Mouse (Mus musculus) forebrain, embryonic 11.5 days (tissue): ENCODE measurements around the gene Actl7a. TPM values are rescaled to one million over a fixed set of nuclear protein-coding genes. Genes with fewer than 3 reads are reported as not detected.

Experiments
- ATAC-seq: fragments of 200-750 bp; cut with Nextera tagmentation; replicated peaks from 2 replicates; pipeline ENCODE4 v1.8.0; 2017; ENCODE audit warnings: moderate TSS enrichment; ENCODE audit not compliant: low FRiP score
- DNase-seq: peaks from one replicate; pipeline ENCODE4 v3.0.0-alpha.2; 2017; ENCODE audit warnings: low spot score
- H3K27ac ChIP-seq: fragments of 300-500 bp; sonication (generic); 2 replicates; pipeline ENCODE4 v1.5.1; 2014; ENCODE audit warnings: low read depth, low read length
- H3K27me3 ChIP-seq: fragments of 300-500 bp; sonication (generic); 2 replicates; pipeline ENCODE4 v1.6.1; 2014; ENCODE audit warnings: mild to moderate bottlenecking, low read length, mixed read lengths; ENCODE audit not compliant: control insufficient read depth, insufficient read depth
- H3K36me3 ChIP-seq: fragments of 300-500 bp; sonication (generic); 2 replicates; pipeline ENCODE4 v1.6.1; 2014; ENCODE audit warnings: mild to moderate bottlenecking, low read length, moderate library complexity, mixed read lengths; ENCODE audit not compliant: control insufficient read depth, insufficient read depth
- H3K4me1 ChIP-seq: fragments of 300-500 bp; sonication (generic); replicated peaks from 2 replicates; pipeline ENCODE4 v1.6.1; 2014; ENCODE audit warnings: low read length, mixed read lengths; ENCODE audit not compliant: control insufficient read depth, insufficient read depth
- H3K4me2 ChIP-seq: fragments of 300-500 bp; sonication (generic); 2 replicates; pipeline ENCODE4 v1.6.1; 2014; ENCODE audit warnings: low read depth, mild to moderate bottlenecking, low read length, moderate library complexity, mixed read lengths; ENCODE audit not compliant: severe bottlenecking
- H3K4me3 ChIP-seq: fragments of 300-500 bp; sonication (generic); 2 replicates; pipeline ENCODE4 v1.5.1; 2014; ENCODE audit warnings: low read depth, low read length
- H3K9ac ChIP-seq: fragments of 300-500 bp; sonication (generic); 2 replicates; pipeline ENCODE4 v1.6.1; 2014; ENCODE audit warnings: low read length
- H3K9me3 ChIP-seq: fragments of 300-500 bp; sonication (generic); 2 replicates; pipeline ENCODE4 v1.6.1; 2016; ENCODE audit warnings: low read length, mixed read lengths; ENCODE audit not compliant: control insufficient read depth
- WGBS: fragments of 180-500 bp; shearing (Covaris S2); extraction: QIAGEN DNeasy Blood & Tissue Kit; methylation state at CpG from one replicate; pipeline ENCODE4 v1.1.7; 2014; 5-methylcytosine and 5-hydroxymethylcytosine counted together
- polyA plus RNA-seq: library from polyadenylated mRNA; unstranded; fragments of >200 nt; fragmentation: Nextera tagmentation; extraction: Ambion mirVana; gene quantifications from 2 replicates; pipeline ENCODE4 v1.2.1, GENCODE M21; 2014

The Actl7a gene
- polyA plus RNA-seq, 1 experiment from 2014 or later: 0.12 TPM

- no peak overlapping the region for H3K9ac ChIP-seq
- H3K36me3 ChIP-seq: no peaks in the 10 kb centered on the region
- no peak for ATAC-seq
- H3K4me3 ChIP-seq: no peak overlapping the region
- H3K27ac ChIP-seq: no peak overlapping the region
- H3K4me1 ChIP-seq: no peaks in the 10 kb centered on the region
- H3K4me2 ChIP-seq: no peak overlapping the region
- 69% methylated on average over 9 of the region's 9 CpGs for WGBS
- no peaks in the 10 kb centered on the region for H3K27me3 ChIP-seq
- no peaks in the 10 kb centered on the region for H3K9me3 ChIP-seq
- DNase-seq: no peak
These were observed 23.8 kb upstream of the Actl7a start for GRCm38 (mm10) chr4:56719456-56719855.

- no peak overlapping the region for H3K9ac ChIP-seq
- no peaks in the 10 kb centered on the region for H3K9me3 ChIP-seq
- H3K36me3 ChIP-seq: no peaks in the 10 kb centered on the region
- ATAC-seq: no peak
- 89% methylated on average over 9 of the region's 9 CpGs for WGBS
- DNase-seq: no peak
- no peak overlapping the region for H3K4me3 ChIP-seq
- H3K4me1 ChIP-seq: no peaks in the 10 kb centered on the region
- H3K4me2 ChIP-seq: no peak overlapping the region
- H3K27ac ChIP-seq: no peak overlapping the region
- H3K27me3 ChIP-seq: no peaks in the 10 kb centered on the region
These were observed 22.8 kb upstream of the Actl7a start for GRCm38 (mm10) chr4:56720403-56720802.

GRCm38 (mm10) chr4:56721469-56721868 is 21.7 kb upstream of the Actl7a start:
- 28% methylated on average over 3 of the region's 3 CpGs for WGBS
- DNase-seq (no peak), ATAC-seq (no peak)
- H3K27me3 ChIP-seq: no peaks in the 10 kb centered on the region
- no peak overlapping the region for H3K4me2 ChIP-seq
- no peaks in the 10 kb centered on the region for H3K4me1 ChIP-seq
- H3K9ac ChIP-seq: no peak overlapping the region
- H3K27ac ChIP-seq: no peak overlapping the region
- no peaks in the 10 kb centered on the region for H3K9me3 ChIP-seq
- no peak overlapping the region for H3K4me3 ChIP-seq
- no peaks in the 10 kb centered on the region for H3K36me3 ChIP-seq

GRCm38 (mm10) chr4:56722346-56722745 is 20.9 kb upstream of the Actl7a start:
- whole genome bisulfite sequencing: 69% methylated on average over 6 of the region's 6 CpGs
- H3K27ac ChIP-seq: no peak overlapping the region
- no peak for DNase-seq
- no peaks in the 10 kb centered on the region for H3K27me3 ChIP-seq
- H3K4me3 ChIP-seq: no peak overlapping the region
- H3K9me3 ChIP-seq: no peaks in the 10 kb centered on the region
- H3K36me3 ChIP-seq: no peaks in the 10 kb centered on the region
- ATAC-seq: no peak
- H3K9ac ChIP-seq: no peak overlapping the region
- no peaks in the 10 kb centered on the region for H3K4me1 ChIP-seq
- no peak overlapping the region for H3K4me2 ChIP-seq

GRCm38 (mm10) chr4:56723237-56723636 is 20.0 kb upstream of the Actl7a start:
- Histone ChIP-seq H3K9me3 (no peaks in the 10 kb centered on the region), H3K4me3 (no peak overlapping the region), H3K36me3 (no peaks in the 10 kb centered on the region), H3K27me3 (no peaks in the 10 kb centered on the region), H3K9ac (no peak overlapping the region), H3K4me2 (no peak overlapping the region), H3K4me1 (no peaks in the 10 kb centered on the region), H3K27ac (no peak overlapping the region)
- 97% methylated on average over 6 of the region's 6 CpGs for WGBS
- DNase-seq (no peak), ATAC-seq (no peak)

- H3K36me3 ChIP-seq: no peaks in the 10 kb centered on the region
- ATAC-seq (no peak), DNase-seq (no peak)
- H3K4me3 ChIP-seq: no peak overlapping the region
- H3K27ac ChIP-seq: no peak overlapping the region
- no peak overlapping the region for H3K4me2 ChIP-seq
- H3K4me1 ChIP-seq: no peaks in the 10 kb centered on the region
- H3K9me3 ChIP-seq: no peaks in the 10 kb centered on the region
- no peaks in the 10 kb centered on the region for H3K27me3 ChIP-seq
- 61% methylated on average over 8 of the region's 8 CpGs for WGBS
- H3K9ac ChIP-seq: no peak overlapping the region
These were observed 17.4 kb upstream of the Actl7a start for GRCm38 (mm10) chr4:56725839-56726238.

- Histone ChIP-seq H3K4me1 (no peaks in the 10 kb centered on the region), H3K4me3 (no peak within 1 kb of the TSS), H3K4me2 (no peak within 1 kb of the TSS), H3K36me3 (peaks cover 4% of the 10 kb centered on the region; the same call in 1 of the 2 replicates), H3K27me3 (no peaks in the 10 kb centered on the region), H3K27ac (no peak within 1 kb of the TSS), H3K9me3 (no peaks in the 10 kb centered on the region), H3K9ac (no peak within 1 kb of the TSS)
- WGBS: 93% methylated on average over 18 of the region's 18 CpGs
- DNase-seq: no peak
- ATAC-seq: no peak
These were observed 3.2 kb upstream of the Actl7a start, which contains the start of gene Gm26657 for GRCm38 (mm10) chr4:56740020-56740485. Gene Gm26657 (plus strand): TSS chr4:56740070.

- Histone ChIP-seq H3K9me3 (no peaks in the 10 kb centered on the region), H3K27ac (no peak overlapping the region), H3K4me1 (no peaks in the 10 kb centered on the region), H3K4me3 (no peak overlapping the region), H3K36me3 (peaks cover 4% of the 10 kb centered on the region; the same call in 1 of the 2 replicates), H3K9ac (no peak overlapping the region), H3K4me2 (no peak overlapping the region), H3K27me3 (no peaks in the 10 kb centered on the region)
- 96% methylated on average over 20 of the region's 20 CpGs for whole genome bisulfite sequencing
- ATAC-seq: no peak
- DNase-seq: no peak
These were observed 2.6 kb upstream of the Actl7a start for GRCm38 (mm10) chr4:56740611-56741010.

GRCm38 (mm10) chr4:56741041-56741493 is 2.1 kb upstream of the Actl7a start, which contains the start of gene Actl7b:
Gene Actl7b (minus strand): TSS chr4:56741443.
- Histone ChIP-seq H3K9ac (no peak within 1 kb of the TSS), H3K4me3 (no peak within 1 kb of the TSS), H3K4me1 (no peaks in the 10 kb centered on the region), H3K27ac (no peak within 1 kb of the TSS), H3K9me3 (no peaks in the 10 kb centered on the region), H3K27me3 (no peaks in the 10 kb centered on the region), H3K36me3 (peaks cover 4% of the 10 kb centered on the region; the same call in 1 of the 2 replicates), H3K4me2 (no peak within 1 kb of the TSS)
- DNase-seq (no peak), ATAC-seq (no peak)
- 94% methylated on average over 13 of the region's 13 CpGs for WGBS
